Mouse (Mus musculus) ES-Bruce4 (cell line): ENCODE data around the gene Klk4. TPM values are rescaled to one million over a fixed set of nuclear protein-coding genes. Genes with fewer than 3 reads are reported as not detected.

Experiments
- H3K27ac ChIP-seq: 2 replicates; pipeline ENCODE4 v1.5.1; 2012; ENCODE audit warnings: low read length, inconsistent platforms; ENCODE audit not compliant: insufficient read depth
- H3K27me3 ChIP-seq: 2 replicates; pipeline ENCODE4 v1.6.1; 2012; ENCODE audit warnings: mild to moderate bottlenecking, low read length, inconsistent platforms; ENCODE audit not compliant: control insufficient read depth, poor library complexity, insufficient read depth, severe bottlenecking
- H3K36me3 ChIP-seq: 2 replicates; pipeline ENCODE4 v1.6.1; 2012; ENCODE audit warnings: inconsistent platforms, mild to moderate bottlenecking, low read length, moderate library complexity; ENCODE audit not compliant: control insufficient read depth, poor library complexity, insufficient read depth, severe bottlenecking
- H3K4me1 ChIP-seq: one replicate; pipeline ENCODE4 v1.8.1; 2011; ENCODE audit warnings: low read length; ENCODE audit not compliant: control insufficient read depth, insufficient read depth
- H3K4me3 ChIP-seq: 2 replicates; pipeline ENCODE4 v1.5.1; 2011; ENCODE audit warnings: low read depth, mild to moderate bottlenecking, low read length
- H3K9ac ChIP-seq: 2 replicates; pipeline ENCODE4 v1.6.1; 2012; ENCODE audit warnings: low read depth, mild to moderate bottlenecking, inconsistent platforms; ENCODE audit not compliant: poor library complexity, severe bottlenecking
- H3K9me3 ChIP-seq: replicated peaks from 2 replicates; pipeline ENCODE4 v1.6.1; 2012; ENCODE audit warnings: mild to moderate bottlenecking, low read length, inconsistent platforms; ENCODE audit not compliant: control insufficient read depth, poor library complexity, insufficient read depth, severe bottlenecking
- CTCF ChIP-seq: IDR thresholded peaks from one replicate; pipeline ENCODE4 v1.8.1; 2011; ENCODE audit warnings: low read depth, low read length
- EP300 ChIP-seq: IDR thresholded peaks from 2 replicates; pipeline ENCODE4 v1.6.1; 2011; ENCODE audit warnings: low read depth, low read length; ENCODE audit not compliant: insufficient read depth
- POLR2A ChIP-seq: IDR thresholded peaks from one replicate; pipeline ENCODE4 v1.8.1; 2011; ENCODE audit warnings: low read length; ENCODE audit not compliant: insufficient read depth
- polyA plus RNA-seq: library from polyadenylated mRNA; stranded (reverse); fragments of >200 nt; gene quantifications from 2 replicates; pipeline ENCODE4 v1.2.4, GENCODE M21; 2011; ENCODE audit warnings: low read depth; ENCODE audit not compliant: missing spikeins, insufficient read depth, insufficient read length

Klk4 gene
- polyA plus RNA-seq, 1 experiment: not detected

GRCm38 (mm10) chr7:43933440-43933839, 52.5 kb downstream of the Klk4 start, which contains the start of gene Klk15:
TSS of gene Klk15 (plus strand) at chr7:43933740.
- Histone ChIP-seq H3K9me3 (no peaks in the 10 kb centered on the region), H3K4me3 (no peak within 1 kb of the TSS), H3K4me1 (peaks cover 5% of the 10 kb centered on the region), H3K9ac (no peak within 1 kb of the TSS), H3K36me3 (no peaks in the 10 kb centered on the region), H3K27ac (no peak within 1 kb of the TSS), H3K27me3 (no peaks in the 10 kb centered on the region)
- no peak for TF ChIP-seq CTCF
- TF ChIP-seq EP300: no peak
- no peak for TF ChIP-seq POLR2A

- TF ChIP-seq CTCF: no peak
- TF ChIP-seq POLR2A: no peak
- no peak for TF ChIP-seq EP300
- Histone ChIP-seq H3K4me1 (peaks cover 5% of the 10 kb centered on the region), H3K27me3 (no peaks in the 10 kb centered on the region), H3K9ac (no peak overlapping the region), H3K9me3 (no peaks in the 10 kb centered on the region), H3K36me3 (no peaks in the 10 kb centered on the region), H3K4me3 (no peak overlapping the region), H3K27ac (no peak overlapping the region)
Observed at GRCm38 (mm10) chr7:43934747-43935146, 53.8 kb downstream of the Klk4 start.

Other genes starting within 250 kb of the Klk4 start
- not detected in 2 replicates for gene Ceacam18, start 246.5 kb upstream of the Klk4 start, polyA plus RNA-seq
- gene Siglece, start 221.0 kb upstream of the Klk4 start, polyA plus RNA-seq: 0.64 TPM in 1 of 2 replicates, not detected in the other
- gene Ctu1, start 209.1 kb upstream of the Klk4 start, polyA plus RNA-seq: 6.2 and 7.6 TPM in 2 replicates
- gene Klk14, start 190.7 kb upstream of the Klk4 start, polyA plus RNA-seq: not detected in 2 replicates
- 1.8 TPM in 1 of 2 replicates, not detected in the other for gene Klk13, start 168.6 kb upstream of the Klk4 start, polyA plus RNA-seq
- gene Klk12, start 112.3 kb upstream of the Klk4 start, polyA plus RNA-seq: not detected in 2 replicates
- not detected in 2 replicates for gene Klk11, start 106.6 kb upstream of the Klk4 start, polyA plus RNA-seq
- 1.2 and 2.1 TPM in 2 replicates for gene Klk10, start 100.1 kb upstream of the Klk4 start, polyA plus RNA-seq
- gene Klk9, start 89.3 kb upstream of the Klk4 start, polyA plus RNA-seq: not detected in 2 replicates
- 12.7 and 15.5 TPM in 2 replicates for gene Klk8, start 83.6 kb upstream of the Klk4 start, polyA plus RNA-seq
- gene Klk7, start 69.9 kb upstream of the Klk4 start, polyA plus RNA-seq: 0.70 and 0.84 TPM in 2 replicates
- gene Klk6, start 56.7 kb upstream of the Klk4 start, polyA plus RNA-seq: not detected in 2 replicates
- gene Klk5, start 39.2 kb upstream of the Klk4 start, polyA plus RNA-seq: not detected in 2 replicates
- not detected in 2 replicates for gene Klk15, start 52.6 kb downstream of the Klk4 start, polyA plus RNA-seq
- not detected in 2 replicates for gene Klk1b8, start 69.5 kb downstream of the Klk4 start, polyA plus RNA-seq
- not detected in 2 replicates for gene Klk1b1, start 85.6 kb downstream of the Klk4 start, polyA plus RNA-seq
- gene Klk1b9, start 94.9 kb downstream of the Klk4 start, polyA plus RNA-seq: not detected in 2 replicates
- gene Klk1b11, start 114.7 kb downstream of the Klk4 start, polyA plus RNA-seq: not detected in 2 replicates
- not detected in 2 replicates for gene Klk1b26, start 131.0 kb downstream of the Klk4 start, polyA plus RNA-seq
- not detected in 2 replicates for gene Klk1b27, start 171.1 kb downstream of the Klk4 start, polyA plus RNA-seq
- not detected in 2 replicates for gene Klk1b21, start 221.2 kb downstream of the Klk4 start, polyA plus RNA-seq
- gene Klk1b22, start 231.5 kb downstream of the Klk4 start, polyA plus RNA-seq: not detected in 2 replicates